Mouse (Mus musculus) G1E (cell line): Measurements from ENCODE around the gene Sox5. TPM values are rescaled to one million over a fixed set of nuclear protein-coding genes. Genes with fewer than 3 reads are reported as not detected.

Experiments used
- ATAC-seq: 2 replicates; pipeline ENCODE4 v1.8.0; 2016; ENCODE audit warnings: mild to moderate bottlenecking; ENCODE audit not compliant: insufficient number of reproducible peaks, poor library complexity, low FRiP score, severe bottlenecking; ENCODE audit errors: extremely low read depth
- DNase-seq: peaks from one replicate; pipeline ENCODE4 v3.0.0; 2012; ENCODE audit warnings: low spot score
- H3K27me3 ChIP-seq: 2 replicates; pipeline ENCODE4 v1.6.1; 2012; ENCODE audit warnings: mild to moderate bottlenecking, low read length, inconsistent platforms; ENCODE audit not compliant: insufficient read depth
- H3K36me3 ChIP-seq: replicated peaks from 2 replicates; pipeline ENCODE3; 2012; ENCODE audit warnings: mild to moderate bottlenecking, inconsistent platforms
- H3K4me1 ChIP-seq: 2 replicates; pipeline ENCODE4 v1.6.1; 2012; ENCODE audit warnings: low read depth, low read length, inconsistent platforms, mixed read lengths; ENCODE audit not compliant: insufficient read depth
- H3K4me3 ChIP-seq: 2 replicates; pipeline ENCODE4 v1.5.1; 2012; ENCODE audit warnings: low read depth, mild to moderate bottlenecking, inconsistent platforms, low read length, moderate library complexity, mixed read lengths
- H3K9me3 ChIP-seq: replicated peaks from 2 replicates; pipeline ENCODE4 v1.6.1; 2012; ENCODE audit warnings: inconsistent platforms
- CTCF ChIP-seq: IDR thresholded peaks from 2 replicates; pipeline ENCODE4 v1.5.1; 2012; ENCODE audit warnings: low read depth, low read length, inconsistent platforms, mixed read lengths
- GATA1 ChIP-seq: IDR thresholded peaks from 2 replicates; pipeline ENCODE4 v1.6.1; 2012; ENCODE audit warnings: borderline replicate concordance, low read length, inconsistent platforms, mixed read lengths
- GATA2 ChIP-seq: IDR thresholded peaks from 2 replicates; pipeline ENCODE4 v1.6.1; 2012; ENCODE audit warnings: low read depth, low read length, inconsistent platforms, borderline replicate concordance
- POLR2AphosphoS5 ChIP-seq: IDR thresholded peaks from 2 replicates; pipeline ENCODE4 v1.6.1; 2012; ENCODE audit warnings: low read depth, low read length, inconsistent platforms; ENCODE audit not compliant: insufficient replicate concordance
- TAL1 ChIP-seq: conservative IDR thresholded peaks from 2 replicates; pipeline ENCODE4 v1.6.1; 2012; ENCODE audit warnings: low read depth, low read length, inconsistent platforms, mixed read lengths
- polyA plus RNA-seq: library from polyadenylated mRNA; stranded (reverse); fragments of >175 nt; gene quantifications from 2 replicates; pipeline ENCODE4 v1.2.3, GENCODE M21; 2012
- total RNA-seq, 2 experiments: library from RNA; stranded (forward) in 1 of 2; stranded (reverse) in 1 of 2; fragments of 200-1000 nt in 1 of 2; fragments of >200 nt in 1 of 2; fragmentation: Nextera tagmentation in 1 of 2; gene quantifications; 2 replicates each; pipeline ENCODE4 v1.2.3; 2014 to 2017

The Sox5 gene
- total and polyA plus RNA-seq, 3 experiments = 0.27 to 16.2 TPM; not detected in 1

DNA sequence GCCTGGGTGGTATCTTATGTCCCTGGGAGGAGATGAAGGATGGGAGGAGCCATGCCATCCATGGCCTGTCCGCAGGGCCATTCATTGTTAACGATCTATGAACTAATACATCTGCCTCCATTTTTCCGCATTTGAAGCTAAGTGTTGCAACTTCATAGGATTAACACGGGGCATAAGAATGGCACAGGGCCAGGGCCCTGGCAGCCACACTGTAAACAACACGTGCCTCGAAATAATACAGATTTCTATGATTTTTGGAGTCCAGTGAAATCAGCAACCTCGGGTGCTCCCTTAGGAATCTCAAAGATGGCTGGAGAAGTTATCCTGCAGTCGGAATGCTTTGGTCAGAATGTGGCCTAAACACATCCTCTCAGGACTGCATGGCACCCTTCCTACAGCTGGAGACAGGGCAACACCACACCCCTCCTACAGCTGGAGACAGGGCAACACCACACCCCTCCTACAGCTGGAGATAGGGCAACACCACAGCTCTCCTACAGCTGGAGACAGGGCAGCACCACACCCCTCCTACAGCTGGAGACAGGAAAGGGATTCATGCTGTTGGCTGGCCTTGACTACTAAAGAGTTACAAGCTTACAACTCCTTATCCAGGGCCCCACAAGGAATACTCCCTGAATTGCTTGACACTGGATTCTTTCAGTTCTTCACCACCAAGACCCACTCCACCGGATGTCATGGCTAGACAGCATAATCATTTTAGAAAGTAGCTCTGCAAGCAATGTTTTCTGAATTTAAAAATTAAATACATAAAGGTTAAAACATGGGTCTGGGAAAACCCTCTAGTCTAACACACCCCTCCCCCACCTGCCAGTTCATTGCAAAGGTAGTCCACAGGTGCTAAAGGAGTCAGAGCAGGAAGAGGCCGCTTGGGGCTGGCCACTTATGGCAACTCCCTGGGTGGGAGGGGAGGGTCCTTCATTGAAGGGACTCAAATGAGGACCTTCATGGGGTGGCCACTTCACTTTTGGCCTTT is 122.4 kb downstream of the Sox5 start:
- ATAC-seq (no peak), DNase-seq (no peak)
- H3K9me3 ChIP-seq = peaks cover 35% of the 10 kb centered on the region
- TF ChIP-seq CTCF = no peak
- no peak for TF ChIP-seq POLR2AphosphoS5
- TF ChIP-seq GATA1 = no peak
- no peak for TF ChIP-seq GATA2
- TF ChIP-seq TAL1 = no peak
- H3K4me1 ChIP-seq = no peaks in the 10 kb centered on the region
- H3K4me3 ChIP-seq = no peak overlapping the region
- no peaks in the 10 kb centered on the region for H3K36me3 ChIP-seq
- no peaks in the 10 kb centered on the region for H3K27me3 ChIP-seq

DNA sequence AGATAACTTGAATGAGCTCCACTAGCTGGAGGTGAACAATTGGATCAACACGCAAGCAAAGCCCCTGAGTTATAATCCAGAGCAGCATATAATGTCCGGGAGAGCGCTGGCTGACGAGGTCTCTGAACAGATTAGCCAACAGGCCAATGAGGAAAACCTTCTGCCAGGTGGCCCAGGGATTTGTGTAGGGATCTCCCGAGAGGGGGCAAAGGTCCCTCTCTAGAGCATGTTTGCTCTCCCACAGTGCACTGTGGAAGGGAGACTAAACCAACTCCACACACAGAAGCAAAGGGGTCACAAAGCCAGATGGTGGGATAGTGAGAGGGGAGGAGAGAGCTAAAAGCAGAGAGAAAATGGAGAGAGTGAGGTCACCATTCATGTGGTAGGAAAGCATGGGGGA is 128.9 kb downstream of the Sox5 start:
- H3K4me1 ChIP-seq = no peaks in the 10 kb centered on the region
- DNase-seq = no peak
- ATAC-seq = no peak
- no peak overlapping the region for H3K4me3 ChIP-seq
- TF ChIP-seq GATA2 (no peak), GATA1 (no peak), POLR2AphosphoS5 (no peak), CTCF (no peak), TAL1 (no peak)
- H3K36me3 ChIP-seq = no peaks in the 10 kb centered on the region
- H3K9me3 ChIP-seq = peaks cover 53% of the 10 kb centered on the region
- H3K27me3 ChIP-seq = no peaks in the 10 kb centered on the region

DNA sequence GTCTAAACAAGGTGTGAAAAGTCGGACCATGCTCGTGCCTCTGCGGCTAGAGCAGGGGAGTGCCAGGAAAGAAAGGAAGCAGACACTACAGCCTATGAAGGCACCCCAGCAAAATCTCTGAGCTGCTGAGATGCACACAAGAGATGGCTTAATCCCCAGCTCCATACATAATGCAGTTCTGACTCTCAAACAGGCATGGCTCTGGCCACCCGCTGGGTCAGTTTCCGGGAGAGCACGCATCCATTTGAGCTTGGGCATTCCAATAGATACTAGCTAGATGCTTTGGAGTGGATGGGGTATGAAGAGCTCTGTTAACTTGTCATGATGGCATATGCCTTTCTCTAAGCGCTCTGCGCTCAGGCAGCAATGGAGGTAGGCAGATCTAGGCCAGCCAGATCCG is 132.9 kb downstream of the Sox5 start:
- ATAC-seq (no peak), DNase-seq (no peak)
- Histone ChIP-seq H3K9me3 (peaks cover 66% of the 10 kb centered on the region), H3K4me3 (no peak overlapping the region), H3K4me1 (no peaks in the 10 kb centered on the region), H3K27me3 (no peaks in the 10 kb centered on the region), H3K36me3 (no peaks in the 10 kb centered on the region)
- TF ChIP-seq CTCF (no peak), GATA1 (no peak), POLR2AphosphoS5 (no peak), TAL1 (no peak), GATA2 (no peak)

DNA sequence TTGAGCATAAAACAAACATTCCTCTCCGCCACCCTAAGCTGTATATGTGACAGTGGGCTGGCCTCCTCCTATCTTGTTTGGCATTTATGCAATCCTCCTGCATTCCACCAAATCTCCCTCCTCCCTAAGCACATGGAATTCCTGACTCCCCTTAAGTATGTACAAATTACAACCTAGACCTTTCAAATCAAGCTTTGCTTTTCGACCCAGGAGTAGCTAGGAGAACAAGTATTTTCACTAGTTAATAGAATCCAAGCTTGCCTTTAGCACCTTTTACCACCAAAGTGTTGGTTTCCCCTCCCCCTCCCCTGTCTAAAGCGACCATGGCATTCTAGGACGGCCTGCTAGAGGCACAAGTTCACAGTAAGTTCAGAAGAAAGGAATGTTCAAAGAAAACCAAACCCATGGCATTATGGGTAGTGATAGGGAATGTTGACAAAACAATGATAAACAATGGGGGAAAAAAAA is 133.6 kb downstream of the Sox5 start:
- DNase-seq = no peak
- no peaks in the 10 kb centered on the region for H3K36me3 ChIP-seq
- no peaks in the 10 kb centered on the region for H3K27me3 ChIP-seq
- no peak overlapping the region for H3K4me3 ChIP-seq
- H3K4me1 ChIP-seq = no peaks in the 10 kb centered on the region
- H3K9me3 ChIP-seq = peaks cover 66% of the 10 kb centered on the region
- no peak for ATAC-seq
- TF ChIP-seq POLR2AphosphoS5 (no peak), CTCF (no peak), GATA1 (no peak), GATA2 (no peak), TAL1 (no peak)

DNA sequence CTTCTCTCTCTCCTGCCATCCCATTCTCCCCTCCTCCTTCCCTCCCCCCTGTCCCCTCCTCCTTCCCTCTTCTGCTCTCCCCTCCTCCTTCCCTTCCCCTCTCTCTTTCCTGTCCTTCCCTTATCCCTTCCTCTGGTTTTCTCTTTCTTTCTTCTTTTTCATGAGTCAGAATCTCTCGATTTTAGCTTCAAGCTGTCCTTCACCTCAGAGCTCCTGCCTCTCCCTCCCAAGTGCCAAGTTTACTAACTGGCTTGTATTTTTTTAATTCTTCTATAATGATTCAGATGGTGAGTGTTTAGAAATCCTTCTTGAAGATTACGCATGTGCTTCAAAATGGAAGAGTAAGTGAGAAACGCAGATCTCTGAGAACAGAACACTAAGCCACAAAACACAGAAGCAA is 135.4 kb downstream of the Sox5 start:
- TF ChIP-seq CTCF (no peak), GATA2 (no peak), GATA1 (no peak), TAL1 (no peak), POLR2AphosphoS5 (no peak)
- H3K27me3 ChIP-seq = no peaks in the 10 kb centered on the region
- peaks cover 69% of the 10 kb centered on the region for H3K9me3 ChIP-seq
- no peak for ATAC-seq
- no peak for DNase-seq
- H3K4me3 ChIP-seq = no peak overlapping the region
- H3K4me1 ChIP-seq = no peaks in the 10 kb centered on the region
- H3K36me3 ChIP-seq = no peaks in the 10 kb centered on the region

DNA sequence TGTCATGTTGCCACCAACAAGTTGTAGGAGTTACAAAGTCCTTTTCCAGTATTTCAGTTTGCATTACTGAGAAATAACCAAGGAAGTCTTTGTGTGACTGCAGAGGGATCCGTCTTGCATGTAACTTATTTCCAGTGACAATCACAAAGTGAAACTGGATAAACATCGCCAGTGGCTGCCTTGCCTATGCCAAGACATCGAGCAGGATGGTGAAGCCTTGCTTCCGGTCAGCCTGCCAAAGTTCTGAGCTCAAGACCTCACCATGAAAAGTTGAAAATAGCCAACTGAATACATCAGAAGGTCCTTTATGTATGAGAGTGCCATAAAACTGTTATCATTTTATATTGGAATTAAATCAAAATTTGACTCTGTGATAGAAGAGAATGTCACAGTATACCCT is 136.0 kb downstream of the Sox5 start:
- TF ChIP-seq GATA2 (no peak), GATA1 (no peak), POLR2AphosphoS5 (no peak), CTCF (no peak), TAL1 (no peak)
- ATAC-seq = no peak
- no peak for DNase-seq

More for the DNA sequence above, 136.0 kb downstream of the Sox5 start:
- H3K27me3 ChIP-seq = no peaks in the 10 kb centered on the region
- H3K36me3 ChIP-seq = no peaks in the 10 kb centered on the region
- H3K4me3 ChIP-seq = no peak overlapping the region
- peaks cover 70% of the 10 kb centered on the region for H3K9me3 ChIP-seq
- no peaks in the 10 kb centered on the region for H3K4me1 ChIP-seq
